Mouse (Mus musculus): ENCODE data around the gene Ramp3.

DNA sequence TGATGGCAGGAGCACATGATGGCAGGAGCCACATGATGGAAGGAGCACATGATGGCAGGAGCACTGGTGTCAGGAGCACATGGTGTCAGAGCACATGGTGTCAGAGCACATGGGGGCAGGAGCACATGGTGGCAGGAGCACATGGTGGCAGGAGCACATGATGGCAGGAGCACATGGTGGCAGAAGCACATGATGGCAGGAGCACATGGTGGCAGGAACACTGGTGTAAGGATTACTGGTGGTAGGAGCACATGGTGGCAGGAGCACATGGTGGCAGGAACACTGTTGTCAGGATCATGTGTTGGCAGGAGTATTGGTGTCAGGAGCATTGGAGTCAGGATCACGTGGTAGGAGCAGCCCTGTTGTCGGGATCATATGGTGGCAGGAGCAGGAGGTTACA, 52.1 kb downstream of the Ramp3 start:
- TF ChIP-seq CTCF (IDR thresholded peaks at IDR 0.05; ENCODE audit: extremely low read depth, insufficient read depth, low read length), result no peak
- TF ChIP-seq POLR2A (IDR thresholded peaks at IDR 0.05; ENCODE audit: extremely low read depth, insufficient read depth, low read length), result no peak
